Mouse (Mus musculus) c-Kit-negative CD71-positive TER-119-positive erythroid progenitor cells, embryonic 14.5 days (primary cell): Measurements from ENCODE around the gene Dync2h1.
"Not testable (repeated sequence)": the region's sequence is repeated elsewhere in the genome, so short reads cannot be mapped to it uniquely, and the experiment has no call there.

Experiments
- DNase-seq: peaks from one replicate; pipeline ENCODE4 v3.0.0-alpha.2; 2013; ENCODE audit warnings: low read depth, low spot score

Gene Dync2h1

DNA sequence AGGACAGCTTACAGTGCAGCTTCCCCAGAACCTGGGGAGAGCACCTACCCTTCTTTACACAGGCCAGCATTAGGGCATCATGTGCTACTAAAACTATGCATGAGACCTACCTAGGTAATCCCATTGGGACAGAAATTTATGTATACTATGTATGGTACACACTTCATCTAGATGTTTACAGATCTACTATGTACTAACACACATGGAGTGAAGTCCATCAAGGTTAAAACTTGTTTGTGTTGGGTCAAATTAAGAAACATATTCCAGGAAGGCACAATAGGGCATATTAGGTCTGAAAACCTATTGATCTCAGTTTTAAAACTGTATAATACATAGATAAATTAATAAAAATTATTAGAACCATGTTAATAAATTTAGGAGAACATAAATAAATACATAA, 168.6 kb downstream of the Dync2h1 start:
- no peak for DNase-seq

- no peak for DNase-seq
Measured at GRCm38 (mm10) chr9:7014733-7015132, 169.5 kb downstream of the Dync2h1 start.

GRCm38 (mm10) chr9:7009785-7010184, 174.5 kb downstream of the Dync2h1 start:
- no peak for DNase-seq

DNA sequence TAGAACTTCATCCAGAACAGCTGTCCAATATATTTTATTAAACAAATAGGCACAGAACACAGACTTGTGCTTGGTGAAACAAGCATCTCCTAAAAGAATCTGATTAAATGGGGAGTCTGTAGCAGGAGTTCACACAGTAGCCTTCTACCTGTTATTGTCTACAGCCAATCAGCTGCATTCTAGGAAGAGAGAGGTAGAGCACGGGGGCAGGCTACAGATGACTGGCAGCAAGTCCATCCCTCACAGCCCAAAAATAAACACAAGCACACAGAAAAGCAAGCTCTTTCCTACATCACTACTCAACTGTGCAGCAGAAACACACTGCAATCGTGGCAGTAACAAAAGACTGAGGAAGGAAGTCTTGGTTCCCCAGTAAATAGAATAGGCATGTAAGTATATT, 189.4 kb downstream of the Dync2h1 start:
- no peak for DNase-seq

DNA sequence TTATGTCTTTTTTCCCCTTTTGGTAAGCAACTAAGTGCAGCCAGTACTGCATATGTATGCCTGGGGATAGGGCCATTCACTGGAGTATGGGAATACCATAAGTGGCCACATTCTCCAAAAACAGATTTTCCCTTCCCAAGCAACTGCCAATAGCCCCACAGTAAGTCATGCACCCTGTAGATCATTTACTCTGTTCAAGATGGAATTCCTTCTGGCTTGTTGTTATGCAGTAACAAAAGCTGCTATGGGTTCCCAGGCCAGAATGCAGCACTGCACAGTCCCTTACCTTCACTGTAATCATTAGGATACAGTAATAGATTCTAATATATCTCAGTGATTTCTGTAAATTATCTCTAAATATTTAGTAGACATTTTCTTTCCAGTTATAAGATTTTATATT, 190.0 kb downstream of the Dync2h1 start:
- no peak for DNase-seq

GRCm38 (mm10) chr9:6988893-6989685, 195.2 kb downstream of the Dync2h1 start:
- DNase-seq: no peak

GRCm38 (mm10) chr9:6986161-6986560, 198.1 kb downstream of the Dync2h1 start:
- DNase-seq: no peak

GRCm38 (mm10) chr9:6969171-6969570, 215.1 kb downstream of the Dync2h1 start:
- no peak for DNase-seq

GRCm38 (mm10) chr9:6965006-6965405, 219.2 kb downstream of the Dync2h1 start:
- no peak for DNase-seq

DNA sequence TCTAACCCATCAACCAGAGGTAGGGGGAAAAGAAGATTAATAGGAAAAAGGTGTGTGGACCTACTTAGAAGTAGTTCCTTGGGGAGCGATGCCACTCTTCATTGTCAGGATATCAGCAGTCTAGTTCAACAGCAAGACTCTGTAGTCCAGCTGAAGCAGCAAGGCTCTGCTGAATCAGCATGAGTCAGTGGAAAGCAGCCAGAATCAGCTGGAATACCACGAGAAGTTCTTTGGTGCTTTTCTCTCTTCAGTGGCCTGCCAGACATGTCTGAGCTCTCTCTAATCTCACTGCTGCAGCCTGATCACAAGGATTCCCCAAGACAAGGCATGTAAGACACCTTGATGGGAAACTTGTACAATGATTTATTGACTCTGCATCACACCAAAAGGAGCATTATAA, 225.9 kb downstream of the Dync2h1 start:
- no peak for DNase-seq

DNA sequence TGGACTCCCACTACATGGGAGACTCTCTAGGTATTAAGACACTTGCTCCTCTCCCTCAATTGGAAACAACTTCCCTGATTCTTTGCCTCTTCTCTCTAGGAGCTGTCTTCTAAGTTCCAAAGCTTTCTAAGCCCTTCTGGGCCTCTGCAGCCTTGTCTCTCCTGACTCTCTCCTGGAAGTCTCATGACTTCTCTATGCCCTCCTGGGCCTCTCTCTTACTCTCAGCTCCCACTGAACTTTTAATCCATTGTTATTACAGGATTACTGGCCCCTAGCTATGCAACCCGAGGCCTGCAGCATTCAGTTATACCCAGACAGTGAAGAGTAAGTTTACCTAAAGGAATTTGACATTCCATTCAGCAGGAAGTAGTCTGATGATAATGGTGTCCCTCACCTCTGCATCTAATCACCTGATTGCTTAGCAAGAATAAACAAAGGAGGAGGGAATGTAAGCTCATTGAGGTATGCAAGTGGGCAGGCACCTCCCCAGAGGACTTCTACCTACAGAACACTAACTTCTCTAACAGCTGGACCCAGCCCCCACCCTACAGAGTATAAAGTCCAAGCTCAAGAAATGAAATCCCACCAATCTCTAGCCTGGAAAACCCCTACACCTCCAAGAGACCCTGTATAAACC, 256.7 kb downstream of the Dync2h1 start:
- DNase-seq: no peak

GRCm38 (mm10) chr9:6913471-6913870, 270.8 kb downstream of the Dync2h1 start:
- no peak for DNase-seq

DNA sequence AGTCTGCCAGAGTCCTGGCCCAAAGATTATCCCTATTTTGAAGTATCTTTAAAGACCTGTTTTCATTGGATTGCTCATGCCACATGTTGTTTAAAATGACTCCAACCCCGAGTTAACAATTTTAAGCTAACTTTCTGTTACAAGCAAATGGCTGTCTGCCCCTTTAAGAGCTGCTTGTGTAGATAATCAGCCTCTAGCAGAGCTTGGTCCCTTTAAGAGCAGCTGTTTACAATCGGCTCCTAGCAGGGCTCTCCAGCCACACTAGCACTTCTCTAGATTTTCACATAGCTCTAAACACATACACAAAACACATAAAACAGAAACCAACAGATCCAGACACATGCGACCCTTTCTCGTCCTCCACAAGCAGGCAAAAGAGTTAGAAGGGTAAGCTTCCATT, 273.7 kb downstream of the Dync2h1 start:
- DNase-seq: not testable (repeated sequence)

DNA sequence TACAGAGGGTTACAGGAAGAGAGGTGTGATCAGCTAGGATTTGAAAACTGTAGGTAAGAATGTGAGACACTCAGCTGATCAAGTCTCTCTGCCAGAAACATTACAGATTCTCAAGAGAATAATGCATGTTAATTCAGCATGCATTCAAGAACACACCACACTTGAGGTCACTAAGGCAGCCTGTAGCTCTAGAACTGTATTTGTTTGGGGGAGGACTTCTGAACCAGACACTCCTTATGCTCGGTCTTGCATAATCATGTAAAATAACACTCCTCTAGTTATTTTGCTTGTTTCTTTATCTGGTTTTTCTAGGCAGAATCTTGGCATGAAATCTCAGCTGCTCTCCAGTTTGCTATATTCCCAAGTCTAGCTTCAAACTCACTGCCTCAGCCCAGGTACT, 282.6 kb downstream of the Dync2h1 start:
- DNase-seq: no peak

DNA sequence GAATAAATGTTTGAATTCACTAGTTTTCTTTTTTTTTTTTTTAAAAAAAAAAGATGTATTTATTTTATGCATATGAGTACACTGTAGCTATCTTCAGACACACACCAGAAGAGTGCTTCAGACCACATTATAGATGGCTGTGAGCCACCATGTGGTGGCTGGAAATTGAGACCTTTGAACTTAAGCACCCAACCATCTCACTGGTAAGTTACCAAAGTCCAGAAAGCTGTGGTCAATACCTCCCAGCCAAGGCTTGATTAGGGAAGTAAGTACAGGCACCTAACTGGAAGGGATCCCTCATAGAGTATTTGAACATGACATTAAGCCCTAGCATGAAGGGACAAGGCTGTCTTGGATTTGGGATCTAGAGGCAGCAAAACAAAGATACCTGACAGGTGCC, 292.9 kb downstream of the Dync2h1 start:
- DNase-seq: no peak

DNA sequence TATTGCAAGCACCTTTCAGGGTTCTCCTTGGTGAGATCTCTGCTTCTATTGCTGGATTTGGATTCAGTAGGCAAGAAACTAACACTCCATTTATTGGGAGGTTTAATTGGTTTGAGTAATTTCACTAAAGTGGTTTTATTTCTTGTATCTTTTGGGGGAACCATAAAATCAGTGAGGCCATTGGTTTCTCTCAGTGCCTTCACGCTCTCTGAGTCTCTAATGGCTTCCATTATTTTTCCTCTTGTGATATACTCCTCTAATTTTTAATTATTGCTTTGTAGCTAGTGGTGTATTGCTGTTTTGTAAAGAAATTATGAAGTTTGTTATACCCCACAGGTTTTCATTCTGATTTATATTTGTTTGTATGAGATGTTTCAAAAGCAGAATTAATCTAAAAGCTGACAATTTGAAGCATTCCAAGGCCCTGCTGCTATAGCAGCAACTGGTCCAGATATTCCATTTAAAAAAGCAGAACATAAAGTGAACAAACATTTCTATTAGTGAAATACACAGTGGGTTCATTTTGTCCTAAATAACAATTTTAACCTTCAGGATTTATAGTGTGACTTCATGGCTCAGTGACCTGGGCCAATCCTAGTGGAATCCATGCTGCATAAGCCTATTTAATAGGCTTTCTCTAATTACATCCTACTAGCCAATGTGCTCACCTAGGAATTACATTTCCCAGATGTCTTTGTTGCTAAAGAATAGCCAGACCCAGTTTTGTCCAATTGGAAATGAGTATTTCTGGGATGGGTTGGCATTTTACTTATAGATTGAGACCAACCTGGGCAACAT, 302.9 kb downstream of the Dync2h1 start:
- no peak for DNase-seq
